Mouse (Mus musculus) embryonic facial prominence, embryonic 10.5 days (tissue): Measurements from ENCODE around the gene Cuedc2. TPM values are rescaled to one million over a fixed set of nuclear protein-coding genes. Genes with fewer than 3 reads are reported as not detected.

Source experiments
- DNase-seq: peaks from one replicate; pipeline ENCODE4 v3.0.0-alpha.2; 2017; ENCODE audit warnings: low spot score
- H3K27ac ChIP-seq: fragments of 300-500 bp; sonication (generic); replicated peaks from 2 replicates; pipeline ENCODE4 v1.5.1; 2016; ENCODE audit warnings: mild to moderate bottlenecking
- H3K27me3 ChIP-seq: fragments of 300-500 bp; sonication (generic); replicated peaks from 2 replicates; pipeline ENCODE4 v1.6.1; 2016; ENCODE audit warnings: low read depth, mild to moderate bottlenecking; ENCODE audit not compliant: poor library complexity, severe bottlenecking
- H3K36me3 ChIP-seq: fragments of 300-500 bp; sonication (generic); replicated peaks from 2 replicates; pipeline ENCODE4 v1.6.1; 2016; ENCODE audit warnings: mild to moderate bottlenecking, moderate library complexity
- H3K4me1 ChIP-seq: fragments of 300-500 bp; sonication (generic); 2 replicates; pipeline ENCODE4 v1.6.1; 2016
- H3K4me3 ChIP-seq: fragments of 300-500 bp; sonication (generic); 2 replicates; pipeline ENCODE4 v1.5.1; 2016; ENCODE audit warnings: mild to moderate bottlenecking, moderate library complexity
- H3K9me3 ChIP-seq: fragments of 300-500 bp; sonication (generic); 2 replicates; pipeline ENCODE4 v1.6.1; 2016; ENCODE audit warnings: mild to moderate bottlenecking
- WGBS: fragments of 180-500 bp; shearing (Covaris S2); methylation state at CpG from one replicate; pipeline ENCODE4 v1.1.7; 2016; 5-methylcytosine and 5-hydroxymethylcytosine counted together
- polyA plus RNA-seq: library from polyadenylated mRNA; unstranded; fragments of >200 nt; fragmentation: Nextera tagmentation; extraction: Ambion mirVana; gene quantifications from 2 replicates; pipeline ENCODE4 v1.2.1, GENCODE M21; 2016

The Cuedc2 gene
- polyA plus RNA-seq, 1 experiment from 2014 or later = 208 TPM

- H3K27me3 ChIP-seq = peaks cover 28% of the 10 kb centered on the region
- H3K4me1 ChIP-seq = peaks cover 43% of the 10 kb centered on the region
- H3K36me3 ChIP-seq = peaks cover 38% of the 10 kb centered on the region
- H3K27ac ChIP-seq = peak overlapping the region; percentile 70
- H3K9me3 ChIP-seq = no peaks in the 10 kb centered on the region
- DNase-seq = no peak
- WGBS = 30% methylated on average over 7 of the region's 7 CpGs
- peak overlapping the region; percentile 28; the same call in 1 of the 2 replicates for H3K4me3 ChIP-seq
These were observed 5.7 kb downstream of the Cuedc2 start for GRCm38 (mm10) chr19:46332721-46333339.

GRCm38 (mm10) chr19:46331936-46332335 lies 6.6 kb downstream of the Cuedc2 start:
- H3K4me3 ChIP-seq = 0 out of 2 replicates have a peak overlapping the region, but pooled peaks have one; percentile 1
- no peak for DNase-seq
- peaks cover 36% of the 10 kb centered on the region for H3K27me3 ChIP-seq
- peaks cover 44% of the 10 kb centered on the region for H3K4me1 ChIP-seq
- peaks cover 38% of the 10 kb centered on the region for H3K36me3 ChIP-seq
- H3K9me3 ChIP-seq = no peaks in the 10 kb centered on the region
- no peak overlapping the region for H3K27ac ChIP-seq
- WGBS = 79% methylated on average over 3 of the region's 3 CpGs

GRCm38 (mm10) chr19:46331326-46331725 lies 7.2 kb downstream of the Cuedc2 start:
- Histone ChIP-seq H3K4me3 (0 out of 2 replicates have a peak overlapping the region, but pooled peaks have one; percentile 1), H3K27ac (no peak overlapping the region), H3K9me3 (no peaks in the 10 kb centered on the region), H3K36me3 (peaks cover 38% of the 10 kb centered on the region), H3K27me3 (peaks cover 43% of the 10 kb centered on the region), H3K4me1 (peaks cover 50% of the 10 kb centered on the region)
- 90% methylated on average over 14 of the region's 14 CpGs for WGBS
- DNase-seq = no peak

DNA sequence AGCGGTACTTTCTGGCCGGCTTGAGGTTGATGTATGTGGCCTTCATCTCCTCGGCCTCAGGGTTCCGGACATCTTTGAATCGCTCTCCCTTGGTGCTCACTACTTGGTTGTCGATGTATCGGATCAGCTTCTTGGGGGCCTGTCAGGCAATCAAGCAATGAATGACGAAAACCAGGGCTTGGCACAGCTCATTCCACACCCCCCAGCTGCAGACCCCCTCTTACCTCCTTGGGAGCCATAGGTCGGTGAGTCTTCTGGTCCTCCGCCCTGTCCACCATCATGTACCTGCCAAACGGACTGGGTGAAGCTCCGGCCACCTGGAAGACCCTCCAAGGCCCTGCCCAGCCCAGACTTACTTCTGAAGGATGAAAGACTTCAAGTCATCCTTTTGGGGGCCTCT lies 7.8 kb downstream of the Cuedc2 start:
- no peak overlapping the region for H3K4me3 ChIP-seq
- no peak overlapping the region for H3K27ac ChIP-seq
- WGBS = 96% methylated on average over 12 of the region's 12 CpGs
- peaks cover 49% of the 10 kb centered on the region for H3K27me3 ChIP-seq
- no peak for DNase-seq
- no peaks in the 10 kb centered on the region for H3K9me3 ChIP-seq
- H3K4me1 ChIP-seq = peaks cover 54% of the 10 kb centered on the region
- H3K36me3 ChIP-seq = peaks cover 34% of the 10 kb centered on the region

- no peaks in the 10 kb centered on the region for H3K9me3 ChIP-seq
- 0 out of 2 replicates have a peak overlapping the region, but pooled peaks have one; percentile 4 for H3K27ac ChIP-seq
- DNase-seq = peak; percentile 86
- peak overlapping the region; percentile 76; the same call in 1 of the 2 replicates for H3K4me3 ChIP-seq
- WGBS = 7% methylated on average over 16 of the region's 16 CpGs
- H3K36me3 ChIP-seq = peaks cover 30% of the 10 kb centered on the region
- H3K27me3 ChIP-seq = peaks cover 56% of the 10 kb centered on the region
- peaks cover 54% of the 10 kb centered on the region for H3K4me1 ChIP-seq
These were observed 8.6 kb downstream of the Cuedc2 start for GRCm38 (mm10) chr19:46329951-46330350.

DNA sequence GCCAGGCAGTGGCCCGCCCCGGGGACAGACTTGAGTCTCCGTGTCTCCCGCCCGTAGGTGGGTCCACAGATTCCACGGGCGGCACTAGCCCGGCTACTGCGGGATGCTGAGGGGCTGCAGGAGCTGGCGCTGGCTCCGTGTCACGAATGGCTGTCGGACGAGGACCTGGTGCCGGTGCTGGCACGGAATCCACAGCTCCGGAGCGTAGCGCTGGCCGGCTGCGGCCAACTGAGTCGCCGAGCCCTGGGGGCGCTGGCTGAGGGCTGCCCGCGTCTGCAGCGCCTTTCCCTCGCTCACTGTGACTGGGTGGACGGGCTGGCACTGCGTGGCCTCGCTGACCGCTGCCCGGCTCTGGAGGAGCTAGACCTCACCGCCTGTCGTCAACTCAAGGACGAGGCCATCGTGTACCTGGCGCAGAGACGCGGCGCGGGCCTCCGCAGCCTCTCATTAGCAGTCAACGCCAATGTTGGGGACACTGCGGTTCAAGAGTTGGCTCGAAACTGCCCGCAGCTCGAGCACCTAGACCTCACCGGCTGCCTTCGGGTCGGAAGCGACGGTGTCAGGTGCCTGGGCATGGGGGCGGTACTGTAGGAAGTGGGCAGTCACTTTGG lies 9.4 kb downstream of the Cuedc2 start:
- 2% methylated on average over 54 of the region's 54 CpGs for WGBS
- no peak for DNase-seq
- peak overlapping the region; percentile 89 for H3K27ac ChIP-seq
- peak overlapping the region; percentile 76 for H3K4me3 ChIP-seq
- H3K36me3 ChIP-seq = peaks cover 30% of the 10 kb centered on the region
- peaks cover 64% of the 10 kb centered on the region for H3K27me3 ChIP-seq
- H3K9me3 ChIP-seq = no peaks in the 10 kb centered on the region
- H3K4me1 ChIP-seq = peaks cover 54% of the 10 kb centered on the region

GRCm38 (mm10) chr19:46328081-46329030 lies 10.1 kb downstream of the Cuedc2 start, which contains the start of gene Fbxl15:
Gene Fbxl15 (plus strand): TSS chr19:46328184.
- Histone ChIP-seq H3K36me3 (peaks cover 30% of the 10 kb centered on the region), H3K4me3 (peak within 1 kb of the TSS; percentile 76), H3K27me3 (peaks cover 72% of the 10 kb centered on the region), H3K4me1 (peaks cover 54% of the 10 kb centered on the region), H3K27ac (peak within 1 kb of the TSS; percentile 89), H3K9me3 (no peaks in the 10 kb centered on the region)
- peak; percentile 95 for DNase-seq
- under 1% methylated on average over 81 of the region's 81 CpGs for WGBS

DNA sequence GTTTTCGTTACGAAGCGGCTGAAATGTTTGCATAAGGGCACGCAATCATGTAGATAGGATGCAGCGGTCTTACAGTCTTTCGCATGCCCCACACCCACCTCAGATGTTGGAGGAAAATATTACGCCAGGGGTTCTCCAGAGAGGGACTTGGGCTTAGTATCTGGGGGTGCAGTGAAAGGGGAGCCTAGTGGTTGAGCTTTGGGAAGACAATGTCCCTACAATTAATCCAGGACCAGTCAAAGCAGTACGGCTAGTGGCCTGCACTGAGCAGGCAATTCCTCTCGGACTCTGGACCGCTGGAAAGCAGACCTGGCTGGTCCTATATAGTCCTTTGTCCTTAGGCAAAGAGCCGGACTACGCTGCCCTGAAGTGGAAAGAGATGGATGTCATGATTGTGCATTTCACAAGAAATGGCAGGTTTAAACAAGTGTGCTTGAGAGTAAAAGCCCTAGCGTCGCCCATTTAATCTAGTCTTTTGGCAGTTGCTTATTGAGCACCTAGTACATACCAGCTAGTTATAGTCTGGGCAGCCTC lies 10.9 kb downstream of the Cuedc2 start:
- H3K27ac ChIP-seq = peak overlapping the region; percentile 89
- H3K9me3 ChIP-seq = no peaks in the 10 kb centered on the region
- peak overlapping the region; percentile 76 for H3K4me3 ChIP-seq
- H3K4me1 ChIP-seq = peaks cover 48% of the 10 kb centered on the region
- peaks cover 80% of the 10 kb centered on the region for H3K27me3 ChIP-seq
- peaks cover 28% of the 10 kb centered on the region for H3K36me3 ChIP-seq
- DNase-seq = no peak
- WGBS = 32% methylated on average over 14 of the region's 14 CpGs

- peaks cover 87% of the 10 kb centered on the region for H3K27me3 ChIP-seq
- peaks cover 49% of the 10 kb centered on the region for H3K4me1 ChIP-seq
- H3K4me3 ChIP-seq = peak within 1 kb of the TSS; percentile 76
- peak; percentile 72 for DNase-seq
- H3K9me3 ChIP-seq = no peaks in the 10 kb centered on the region
- H3K36me3 ChIP-seq = peaks cover 20% of the 10 kb centered on the region
- H3K27ac ChIP-seq = peak within 1 kb of the TSS; percentile 89
- under 1% methylated on average over 35 of the region's 35 CpGs for WGBS
These were observed 11.7 kb downstream of the Cuedc2 start, which contains the start of gene Psd for GRCm38 (mm10) chr19:46326756-46327305. Gene Psd (minus strand): TSS chr19:46327156.

DNA sequence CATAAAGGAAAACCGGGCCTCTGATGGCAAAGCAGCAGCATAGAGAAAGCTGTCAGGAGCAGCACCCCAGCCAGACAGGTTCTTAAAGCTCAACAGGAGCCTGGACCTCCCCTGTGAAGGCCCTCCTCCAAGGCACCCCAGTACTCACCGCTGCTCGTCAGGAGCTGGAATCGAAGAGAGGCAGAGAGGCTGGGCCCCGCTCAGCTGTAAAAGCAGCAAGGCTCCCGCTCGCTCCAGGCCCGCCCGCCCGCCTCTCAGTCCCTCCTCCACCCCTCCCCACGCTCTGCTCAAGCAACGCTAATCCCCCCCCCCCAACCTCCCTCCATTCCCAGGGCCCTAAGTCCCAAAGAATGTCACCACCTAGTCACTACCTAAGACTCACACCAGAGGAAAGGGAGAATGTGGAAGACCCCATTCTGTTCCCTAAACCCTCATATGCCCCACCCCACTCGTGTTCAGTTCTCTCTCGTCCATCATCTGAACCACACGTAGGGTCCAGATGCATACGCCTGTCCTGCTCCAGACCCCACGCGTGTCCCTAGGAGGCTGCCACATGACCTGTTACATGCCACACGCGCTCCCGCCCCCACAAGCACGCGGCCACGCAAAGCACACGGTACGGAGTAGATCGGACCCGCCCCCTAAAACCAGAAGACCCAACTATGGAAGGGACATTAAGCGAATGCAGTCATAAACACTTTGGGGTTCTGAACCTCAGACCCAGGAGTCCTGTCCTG lies 12.3 kb downstream of the Cuedc2 start:
- Histone ChIP-seq H3K27ac (no peak overlapping the region), H3K36me3 (peaks cover 14% of the 10 kb centered on the region), H3K4me1 (peaks cover 56% of the 10 kb centered on the region), H3K9me3 (no peaks in the 10 kb centered on the region), H3K4me3 (peak overlapping the region; percentile 76), H3K27me3 (peaks cover 87% of the 10 kb centered on the region)
- 5% methylated on average over 29 of the region's 29 CpGs for WGBS
- DNase-seq = no peak

GRCm38 (mm10) chr19:46324918-46325317 lies 13.6 kb downstream of the Cuedc2 start:
- Histone ChIP-seq H3K36me3 (peaks cover under 1% of the 10 kb centered on the region; the same call in 1 of the 2 replicates), H3K4me3 (no peak overlapping the region), H3K27ac (no peak overlapping the region), H3K9me3 (no peaks in the 10 kb centered on the region), H3K27me3 (peaks cover 88% of the 10 kb centered on the region), H3K4me1 (peaks cover 57% of the 10 kb centered on the region)
- no peak for DNase-seq
- WGBS = 65% methylated on average over 5 of the region's 5 CpGs
